Mouse (Mus musculus): ENCODE results near the gene Donson.

- TF ChIP-seq POLR2A (IDR thresholded peaks at IDR 0.05; ENCODE audit: extremely low read depth, insufficient read depth, low read length) (no peak), CTCF (IDR thresholded peaks at IDR 0.05; ENCODE audit: low read depth, low read length) (no peak)
These were observed 10.4 kb upstream of the Donson start for GRCm38 (mm10) chr16:91698995-91699394.
